Mouse (Mus musculus) midbrain, embryonic 11.5 days (tissue): ENCODE data around the gene Fam241b. TPM values are rescaled to one million over a fixed set of nuclear protein-coding genes. Genes with fewer than 3 reads are reported as not detected.

Experiments used
- ATAC-seq: fragments of 200-750 bp; cut with Nextera tagmentation; 2 replicates; pipeline ENCODE4 v1.8.0; 2017; ENCODE audit warnings: moderate TSS enrichment, moderate library complexity; ENCODE audit not compliant: low FRiP score
- DNase-seq: peaks from one replicate; pipeline ENCODE4 v3.0.0; 2015; ENCODE audit warnings: low spot score; ENCODE audit errors: missing footprints
- H3K27ac ChIP-seq: fragments of 300-500 bp; sonication (generic); 2 replicates; pipeline ENCODE4 v1.5.1; 2014; ENCODE audit warnings: low read depth, low read length
- H3K27me3 ChIP-seq: fragments of 300-500 bp; sonication (generic); 2 replicates; pipeline ENCODE4 v1.6.1; 2014; ENCODE audit warnings: mild to moderate bottlenecking, low read length, moderate library complexity, mixed read lengths; ENCODE audit not compliant: control insufficient read depth, insufficient read depth
- H3K36me3 ChIP-seq: fragments of 300-500 bp; sonication (generic); 2 replicates; pipeline ENCODE4 v1.6.1; 2014; ENCODE audit warnings: mild to moderate bottlenecking, low read length, moderate library complexity, mixed read lengths; ENCODE audit not compliant: control insufficient read depth, insufficient read depth
- H3K4me1 ChIP-seq: fragments of 300-500 bp; sonication (generic); 2 replicates; pipeline ENCODE4 v1.6.1; 2014; ENCODE audit warnings: low read length; ENCODE audit not compliant: control insufficient read depth, insufficient read depth
- H3K4me2 ChIP-seq: fragments of 300-500 bp; sonication (generic); 2 replicates; pipeline ENCODE4 v1.6.1; 2014; ENCODE audit warnings: mild to moderate bottlenecking, moderate library complexity
- H3K4me3 ChIP-seq: fragments of 300-500 bp; sonication (generic); 2 replicates; pipeline ENCODE4 v1.5.1; 2014; ENCODE audit warnings: low read depth, low read length
- H3K9ac ChIP-seq: fragments of 300-500 bp; sonication (generic); 2 replicates; pipeline ENCODE4 v1.6.1; 2014; ENCODE audit warnings: low read length
- H3K9me3 ChIP-seq: fragments of 300-500 bp; sonication (generic); 2 replicates; pipeline ENCODE4 v1.6.1; 2016; ENCODE audit warnings: low read length; ENCODE audit not compliant: control insufficient read depth
- WGBS: fragments of 180-500 bp; shearing (Covaris S2); extraction: QIAGEN DNeasy Blood & Tissue Kit; methylation state at CpG from one replicate; pipeline ENCODE4 v1.1.7; 2014; 5-methylcytosine and 5-hydroxymethylcytosine counted together
- polyA plus RNA-seq: library from polyadenylated mRNA; unstranded; fragments of >200 nt; fragmentation: Nextera tagmentation; extraction: Ambion mirVana; gene quantifications from 2 replicates; pipeline ENCODE4 v1.2.1, GENCODE M21; 2014

Gene Fam241b
- polyA plus RNA-seq, result 7.1 and 7.6 TPM in 2 replicates

- Histone ChIP-seq H3K36me3 (no peaks in the 10 kb centered on the region), H3K27ac (no peak within 1 kb of the TSS), H3K4me2 (no peak within 1 kb of the TSS), H3K4me1 (no peaks in the 10 kb centered on the region), H3K27me3 (no peaks in the 10 kb centered on the region), H3K4me3 (no peak within 1 kb of the TSS), H3K9ac (no peak within 1 kb of the TSS), H3K9me3 (no peaks in the 10 kb centered on the region)
- peak; percentile 72 for DNase-seq
- 69% methylated on average over 8 of the region's 8 CpGs for WGBS
- no peak for ATAC-seq
Observed at GRCm38 (mm10) chr10:62143820-62144219, at the start of gene Fam241b. TSS of gene Fam241b (minus strand) at chr10:62143920.

DNA sequence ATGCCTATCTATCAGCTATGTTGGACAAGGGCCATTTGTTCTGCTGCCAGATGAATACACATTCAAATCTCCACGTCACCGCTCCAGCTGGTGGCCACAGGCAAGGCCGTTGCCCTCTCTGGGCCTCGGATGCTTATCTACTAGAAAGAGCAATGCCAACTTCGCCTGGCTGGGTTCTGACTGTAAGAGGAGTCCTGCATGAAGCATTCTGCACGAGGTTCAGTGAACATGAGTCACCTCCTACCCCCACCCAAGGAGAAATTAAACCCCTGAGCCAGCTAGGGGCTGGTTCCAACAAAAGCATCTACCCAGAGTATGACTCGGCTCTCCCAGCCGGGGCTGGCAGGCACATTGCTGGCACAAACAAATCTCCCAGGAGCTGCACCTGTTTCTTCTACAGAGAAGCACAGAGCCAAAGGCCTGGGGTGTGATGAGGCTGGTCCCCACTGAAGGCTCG is 49.0 kb upstream of the Fam241b start:
- Histone ChIP-seq H3K4me3 (no peak overlapping the region), H3K27ac (no peak overlapping the region), H3K36me3 (no peaks in the 10 kb centered on the region), H3K4me1 (no peaks in the 10 kb centered on the region), H3K4me2 (no peak overlapping the region), H3K27me3 (no peaks in the 10 kb centered on the region), H3K9ac (no peak overlapping the region), H3K9me3 (no peaks in the 10 kb centered on the region)
- ATAC-seq (no peak), DNase-seq (peak; percentile 6)
- 77% methylated on average over 9 of the region's 9 CpGs for WGBS

DNA sequence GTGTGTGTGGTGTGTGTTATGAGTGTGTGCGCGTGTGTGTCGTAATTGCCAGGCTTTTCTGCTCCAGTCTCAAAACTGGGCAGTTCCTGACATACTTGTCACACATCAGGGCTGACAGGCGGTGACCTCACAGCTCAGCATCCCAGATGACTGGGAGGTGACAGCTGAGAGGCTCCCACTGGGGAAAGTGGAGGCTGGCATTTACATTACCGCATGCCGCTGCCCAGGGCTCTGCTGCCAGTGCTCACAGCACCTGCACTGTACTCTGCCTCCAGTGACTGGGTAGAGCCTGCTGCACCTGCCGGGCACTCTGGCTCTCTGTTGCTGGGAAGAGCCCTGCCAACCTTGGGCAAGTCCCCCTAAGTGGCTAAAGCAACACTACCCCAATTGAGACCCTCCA is 47.1 kb upstream of the Fam241b start:
- 95% methylated on average over 7 of the region's 7 CpGs for WGBS

GRCm38 (mm10) chr10:62189910-62190309 is 46.2 kb upstream of the Fam241b start:
- no peak overlapping the region for H3K4me3 ChIP-seq
- WGBS, result 80% methylated on average over 4 of the region's 4 CpGs
- no peaks in the 10 kb centered on the region for H3K4me1 ChIP-seq
- no peak overlapping the region for H3K9ac ChIP-seq
- no peaks in the 10 kb centered on the region for H3K9me3 ChIP-seq
- H3K4me2 ChIP-seq, result no peak overlapping the region
- H3K36me3 ChIP-seq, result no peaks in the 10 kb centered on the region
- DNase-seq, result peak; percentile 76
- no peaks in the 10 kb centered on the region for H3K27me3 ChIP-seq
- no peak for ATAC-seq
- H3K27ac ChIP-seq, result no peak overlapping the region

More for the DNA sequence above, 47.1 kb upstream of the Fam241b start:
- Histone ChIP-seq H3K36me3 (no peaks in the 10 kb centered on the region), H3K27ac (no peak overlapping the region), H3K4me3 (no peak overlapping the region), H3K4me2 (no peak overlapping the region), H3K4me1 (no peaks in the 10 kb centered on the region), H3K9ac (no peak overlapping the region), H3K27me3 (no peaks in the 10 kb centered on the region), H3K9me3 (no peaks in the 10 kb centered on the region)
- ATAC-seq (no peak), DNase-seq (no peak)

DNA sequence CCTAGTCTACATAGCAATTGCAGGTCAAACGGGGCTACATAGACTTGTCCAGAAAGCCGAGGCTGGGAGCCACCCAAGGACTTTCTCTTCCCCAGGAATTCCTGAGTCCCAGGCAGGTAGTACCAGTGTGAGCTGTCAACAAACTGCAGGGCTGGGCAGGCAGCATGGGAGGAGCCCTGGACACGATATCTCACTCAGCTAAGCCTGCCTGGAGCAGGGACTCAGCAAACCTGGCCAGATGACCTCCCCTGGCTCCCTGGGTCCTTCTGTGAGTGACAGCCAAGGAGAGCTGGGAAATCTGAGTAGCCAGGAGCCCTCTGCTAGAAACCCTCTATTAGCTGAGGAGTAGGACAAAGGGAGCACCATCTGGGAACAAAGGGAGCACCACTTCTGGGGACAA is 45.6 kb upstream of the Fam241b start:
- no peak overlapping the region for H3K4me3 ChIP-seq
- DNase-seq (no peak), ATAC-seq (no peak)
- no peak overlapping the region for H3K4me2 ChIP-seq
- no peak overlapping the region for H3K27ac ChIP-seq
- H3K4me1 ChIP-seq, result no peaks in the 10 kb centered on the region
- WGBS, result 74% methylated on average over 3 of the region's 3 CpGs
- no peaks in the 10 kb centered on the region for H3K27me3 ChIP-seq
- H3K9me3 ChIP-seq, result no peaks in the 10 kb centered on the region
- no peaks in the 10 kb centered on the region for H3K36me3 ChIP-seq
- no peak overlapping the region for H3K9ac ChIP-seq

DNA sequence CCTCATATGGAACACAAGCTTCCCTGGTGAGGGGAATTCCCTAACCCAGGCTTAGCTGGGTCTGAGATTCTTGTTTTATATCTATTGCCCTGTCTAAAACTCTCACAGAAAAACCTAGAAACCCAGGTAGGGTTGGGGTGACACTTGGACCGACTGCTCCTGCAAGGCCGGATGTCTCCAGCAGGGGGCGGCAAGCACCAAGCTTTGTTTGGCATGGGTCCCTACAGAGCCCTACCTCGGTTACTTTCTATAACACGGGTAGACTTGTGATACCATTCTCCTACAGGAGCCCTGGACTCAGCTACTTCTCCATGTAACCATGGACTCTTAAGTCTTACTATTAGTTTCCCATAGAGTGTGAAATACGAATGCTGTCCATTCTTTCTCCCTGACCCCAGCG is 43.2 kb upstream of the Fam241b start:
- Histone ChIP-seq H3K4me2 (no peak overlapping the region), H3K27me3 (no peaks in the 10 kb centered on the region; the same call in 1 of the 2 replicates), H3K27ac (no peak overlapping the region), H3K36me3 (no peaks in the 10 kb centered on the region), H3K4me3 (no peak overlapping the region), H3K9ac (no peak overlapping the region), H3K4me1 (no peaks in the 10 kb centered on the region), H3K9me3 (no peaks in the 10 kb centered on the region)
- peak; percentile 98 for DNase-seq
- 21% methylated on average over 7 of the region's 7 CpGs for WGBS
- peak; percentile 36; the same call in 1 of the 2 replicates for ATAC-seq

- 4% methylated on average over 10 of the region's 10 CpGs for WGBS
- H3K27me3 ChIP-seq, result peaks cover 3% of the 10 kb centered on the region; the same call in 1 of the 2 replicates
- H3K4me3 ChIP-seq, result no peak overlapping the region
- H3K36me3 ChIP-seq, result no peaks in the 10 kb centered on the region
- DNase-seq (peak; percentile 99), ATAC-seq (peak; percentile 54)
- no peaks in the 10 kb centered on the region for H3K4me1 ChIP-seq
- no peak overlapping the region for H3K9ac ChIP-seq
- no peaks in the 10 kb centered on the region for H3K9me3 ChIP-seq
- no peak overlapping the region for H3K4me2 ChIP-seq
- no peak overlapping the region for H3K27ac ChIP-seq
Observed at GRCm38 (mm10) chr10:62183053-62183452, 39.3 kb upstream of the Fam241b start.

GRCm38 (mm10) chr10:62182471-62183014 is 38.8 kb upstream of the Fam241b start:
- ATAC-seq, result 0 out of 2 replicates have a peak, but pooled peaks have one; percentile 36
- Histone ChIP-seq H3K4me1 (no peaks in the 10 kb centered on the region), H3K27ac (no peak overlapping the region), H3K27me3 (peaks cover 3% of the 10 kb centered on the region; the same call in 1 of the 2 replicates), H3K9me3 (no peaks in the 10 kb centered on the region), H3K4me3 (no peak overlapping the region), H3K9ac (no peak overlapping the region), H3K36me3 (no peaks in the 10 kb centered on the region), H3K4me2 (no peak overlapping the region)
- no peak for DNase-seq
- WGBS, result 66% methylated on average over 6 of the region's 6 CpGs

DNA sequence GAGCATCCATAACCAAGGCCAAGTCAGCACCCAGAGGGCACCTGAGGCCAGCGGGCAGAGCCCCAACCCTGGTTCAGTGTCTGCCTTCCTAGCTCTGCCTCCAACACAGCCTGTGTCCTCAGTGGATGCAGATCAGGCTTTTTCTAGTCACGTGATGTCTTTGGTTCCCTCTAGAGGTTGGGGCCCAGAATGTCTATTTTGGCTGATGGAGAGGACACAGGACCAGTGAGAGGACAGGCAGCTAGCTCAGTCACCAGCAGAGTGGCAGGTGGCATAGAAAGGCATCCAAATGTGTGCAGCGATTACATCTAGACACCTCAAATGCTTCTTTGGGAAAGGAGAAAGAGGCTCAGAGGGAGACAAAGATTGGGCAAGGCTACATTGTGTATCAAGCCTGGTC is 38.0 kb upstream of the Fam241b start:
- Histone ChIP-seq H3K4me2 (no peak overlapping the region), H3K27ac (no peak overlapping the region), H3K9me3 (no peaks in the 10 kb centered on the region), H3K9ac (no peak overlapping the region), H3K4me1 (no peaks in the 10 kb centered on the region), H3K4me3 (no peak overlapping the region), H3K36me3 (no peaks in the 10 kb centered on the region), H3K27me3 (peaks cover 5% of the 10 kb centered on the region; the same call in 1 of the 2 replicates)
- ATAC-seq, result no peak
- 46% methylated on average over 3 of the region's 3 CpGs for WGBS
- DNase-seq, result peak; percentile 82
